In the genomic region with DNA sequence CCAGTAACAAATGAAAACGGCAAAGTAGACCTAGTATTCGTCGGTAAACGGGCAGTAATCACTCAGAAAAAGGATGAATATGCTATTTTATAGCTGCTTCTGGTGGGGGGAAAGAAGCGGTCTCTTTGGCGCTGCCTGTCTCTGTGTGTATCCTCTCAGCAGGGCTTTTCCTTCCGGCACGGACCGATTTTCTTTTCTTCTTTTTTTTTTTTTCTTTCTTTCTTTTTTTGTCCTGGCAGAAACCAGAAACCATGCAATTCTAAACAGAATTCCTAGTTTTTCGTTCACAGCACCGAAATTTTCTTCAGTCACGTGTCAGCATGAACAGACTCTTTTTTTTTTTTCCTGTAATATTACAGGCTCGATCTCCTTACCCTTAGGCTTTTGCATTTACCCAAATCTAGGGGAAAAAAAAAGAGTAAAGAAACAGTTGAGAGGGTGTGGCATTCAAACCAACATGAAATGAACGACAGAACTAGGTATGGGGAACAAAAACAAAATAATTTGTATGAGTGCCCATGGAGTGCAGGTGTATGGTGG, we compare ENCODE assay signal across 7 mouse cellular contexts. TPM values are rescaled to one million over a fixed set of nuclear protein-coding genes. Genes with fewer than 3 reads are reported as not detected.
DNase-seq lines count a peak whose midpoint lies in the region; ATAC-seq and TF ChIP-seq lines count a peak whose summit lies in the region.

No protein-coding gene starts in this region.

- peaks cover 1% of the 10 kb centered on the region; the same call in 1 of the 2 replicates for H3K27me3 ChIP-seq in spleen, adult 2 months (ENCODE audit: control insufficient read depth, insufficient read depth, low read length)
- no peaks in the 10 kb centered on the region for H3K27me3 ChIP-seq in forebrain, embryonic 11.5 days (ENCODE audit: control insufficient read depth, insufficient read depth, low read length)
- no peaks in the 10 kb centered on the region for H3K27me3 ChIP-seq in small intestine, adult 2 months (ENCODE audit: control insufficient read depth, insufficient read depth, low read length)

- peak overlapping the region; percentile 100 for H3K4me3 ChIP-seq in spleen, adult 2 months (ENCODE audit: extremely low read depth, insufficient read depth, insufficient read length)
- peak overlapping the region; percentile 95 for H3K4me3 ChIP-seq in forebrain, embryonic 11.5 days (ENCODE audit: low read depth, low read length)
- peak overlapping the region; percentile 42 for H3K4me3 ChIP-seq in small intestine, adult 2 months (ENCODE audit: low read depth, low read length)

- under 1% methylated on average over 14 of the region's 14 CpGs for WGBS in spleen, adult 2 months
- 1% methylated on average over 14 of the region's 14 CpGs for WGBS in forebrain, embryonic 11.5 days
- WGBS in small intestine, adult 2 months = 4% methylated on average over 14 of the region's 14 CpGs

- peak overlapping the region; percentile 99 for H3K9ac ChIP-seq in forebrain, embryonic 11.5 days (ENCODE audit: low read length)

- H3K36me3 ChIP-seq in spleen, adult 2 months (ENCODE audit: control insufficient read depth, insufficient read depth, low read length) = no peaks in the 10 kb centered on the region
- H3K36me3 ChIP-seq in forebrain, embryonic 11.5 days (ENCODE audit: control insufficient read depth, insufficient read depth, low read length) = no peaks in the 10 kb centered on the region
- H3K36me3 ChIP-seq in small intestine, adult 2 months (ENCODE audit: control insufficient read depth, insufficient read depth, low read length) = no peaks in the 10 kb centered on the region

- H3K9me3 ChIP-seq in forebrain, embryonic 11.5 days (ENCODE audit: control insufficient read depth, low read length) = no peaks in the 10 kb centered on the region

- TF ChIP-seq CTCF in spleen, adult 2 months (IDR thresholded peaks at IDR 0.05; ENCODE audit: extremely low read depth, insufficient read depth, insufficient read length, insufficient replicate concordance) = no peak
- TF ChIP-seq CTCF in small intestine, adult 2 months (IDR thresholded peaks at IDR 0.05; ENCODE audit: extremely low read depth, insufficient read length, insufficient replicate concordance, low read depth, low read length) = no peak

- no peak for DNase-seq in spleen, adult 2 months (ENCODE audit: low read depth in 1 of 2, low spot score in 2 of 2)
- DNase-seq in spleen, adult 18-20 months = no peak
- no peak for DNase-seq in forebrain, embryonic 11.5 days (ENCODE audit: low spot score)
- DNase-seq in kidney, postnatal 10 days = peak; percentile 22
- no peak for DNase-seq in ovary, postnatal 14 days (ENCODE audit: low spot score)
- DNase-seq in embryo, embryonic 9.5 days (ENCODE audit: extremely low spot score) = no peak

- H3K4me2 ChIP-seq in forebrain, embryonic 11.5 days (ENCODE audit: low read depth, low read length, severe bottlenecking) = peak overlapping the region; percentile 65

- ATAC-seq in forebrain, embryonic 11.5 days (replicated peaks; ENCODE audit: low FRiP score) = no peak

- peak overlapping the region; percentile 1; the same call in 1 of the 2 replicates for H3K27ac ChIP-seq in spleen, adult 2 months (ENCODE audit: insufficient read depth, low read length)
- peak overlapping the region; percentile 97 for H3K27ac ChIP-seq in forebrain, embryonic 11.5 days (ENCODE audit: low read depth, low read length)
- H3K27ac ChIP-seq in small intestine, adult 2 months (ENCODE audit: insufficient read depth, low read depth, low read length) = no peak overlapping the region

- no peak for TF ChIP-seq POLR2A in spleen, adult 2 months (IDR thresholded peaks at IDR 0.05; ENCODE audit: low read depth, low read length)
- TF ChIP-seq POLR2A in small intestine, adult 2 months (IDR thresholded peaks at IDR 0.05; ENCODE audit: low read depth, low read length) = no peak

- peaks cover 2% of the 10 kb centered on the region; the same call in 1 of the 2 replicates for H3K4me1 ChIP-seq in spleen, adult 2 months (ENCODE audit: control insufficient read depth, insufficient read depth, insufficient read length)
- H3K4me1 ChIP-seq in forebrain, embryonic 11.5 days (replicated peaks; ENCODE audit: control insufficient read depth, insufficient read depth, low read length) = no peaks in the 10 kb centered on the region
- peaks cover 6% of the 10 kb centered on the region; the same call in 1 of the 2 replicates for H3K4me1 ChIP-seq in small intestine, adult 2 months (ENCODE audit: control insufficient read depth, insufficient read depth, insufficient read length, low read length)

RNA-seq across cellular contexts. Expression of a gene that starts 1.4 kb away (rescaled TPM):
- 16.9 and 18.0 TPM in 2 replicates for polyA plus RNA-seq in spleen, adult 2 months (2012; rRNA removed)
- polyA plus RNA-seq in forebrain, embryonic 11.5 days (2014; fragmentation: Nextera tagmentation; extraction: Ambion mirVana) = 28.0 and 31.6 TPM in 2 replicates
- polyA plus RNA-seq in small intestine, adult 2 months (2012; rRNA removed) = 2.4 and 4.7 TPM in 2 replicates

Comparison
In these comparisons a context has a peak if more than half of its experiments do, and no peak if none do; other contexts are left out.
1. H3K4me3 ChIP-seq: peak in every context shown above with its lines; median percentile 100 in spleen, adult 2 months; 95 in forebrain, embryonic 11.5 days; 42 in small intestine, adult 2 months.